Mouse (Mus musculus): ENCODE measurements around the gene Ggcx.

GRCm38 (mm10) chr6:72386561-72386960 lies 27.5 kb upstream of the Ggcx start:
- TF ChIP-seq POLR2A (IDR thresholded peaks at IDR 0.05; ENCODE audit: borderline replicate concordance, extremely low read depth, low read depth, low read length) (no peak), CTCF (IDR thresholded peaks at IDR 0.05; ENCODE audit: insufficient read depth, low read length) (no peak)

All from lung, adult 2 months (tissue).